Mouse (Mus musculus) ovary, postnatal 36 days (tissue): ENCODE measurements around the gene Sphk2.

Source experiments
- DNase-seq: peaks from one replicate; pipeline ENCODE4 v3.0.0; 2022; ENCODE audit warnings: low spot score, mixed read lengths

Gene Sphk2

DNA sequence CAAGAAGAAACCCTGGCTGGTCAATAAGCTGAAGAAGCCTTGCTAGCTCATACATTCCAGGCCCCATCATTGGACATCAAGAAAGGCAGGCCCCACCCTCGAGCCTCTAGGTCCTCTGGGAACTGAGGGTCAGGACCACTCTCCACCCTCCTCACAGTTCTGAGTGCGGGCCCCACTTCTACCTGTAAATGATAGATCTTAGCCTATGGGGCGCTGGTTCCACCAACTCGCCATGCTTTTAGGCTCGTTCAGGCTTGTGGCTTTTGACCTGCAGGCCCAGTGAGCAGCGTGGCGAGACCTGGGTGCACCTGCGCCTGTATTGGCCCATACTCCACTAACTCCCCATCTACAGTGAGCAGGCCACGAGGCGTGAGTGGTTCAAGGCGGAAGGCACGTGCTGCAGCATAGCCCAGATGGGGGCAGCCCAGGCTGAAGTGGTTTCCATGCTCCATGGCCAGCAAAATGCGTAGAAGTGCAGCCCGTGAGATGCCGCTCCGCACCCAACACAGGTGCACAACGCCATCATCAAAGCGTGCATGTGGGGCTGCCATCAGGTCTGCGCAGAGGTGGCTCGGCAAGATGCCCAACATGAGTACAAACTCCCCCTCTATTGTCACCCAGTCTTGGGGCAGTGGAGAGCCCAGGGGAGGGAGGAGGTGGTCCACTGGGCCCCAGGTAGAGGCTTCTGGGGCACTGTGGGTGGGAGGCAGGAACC is 7.2 kb downstream of the Sphk2 start:
- DNase-seq: no peak

DNA sequence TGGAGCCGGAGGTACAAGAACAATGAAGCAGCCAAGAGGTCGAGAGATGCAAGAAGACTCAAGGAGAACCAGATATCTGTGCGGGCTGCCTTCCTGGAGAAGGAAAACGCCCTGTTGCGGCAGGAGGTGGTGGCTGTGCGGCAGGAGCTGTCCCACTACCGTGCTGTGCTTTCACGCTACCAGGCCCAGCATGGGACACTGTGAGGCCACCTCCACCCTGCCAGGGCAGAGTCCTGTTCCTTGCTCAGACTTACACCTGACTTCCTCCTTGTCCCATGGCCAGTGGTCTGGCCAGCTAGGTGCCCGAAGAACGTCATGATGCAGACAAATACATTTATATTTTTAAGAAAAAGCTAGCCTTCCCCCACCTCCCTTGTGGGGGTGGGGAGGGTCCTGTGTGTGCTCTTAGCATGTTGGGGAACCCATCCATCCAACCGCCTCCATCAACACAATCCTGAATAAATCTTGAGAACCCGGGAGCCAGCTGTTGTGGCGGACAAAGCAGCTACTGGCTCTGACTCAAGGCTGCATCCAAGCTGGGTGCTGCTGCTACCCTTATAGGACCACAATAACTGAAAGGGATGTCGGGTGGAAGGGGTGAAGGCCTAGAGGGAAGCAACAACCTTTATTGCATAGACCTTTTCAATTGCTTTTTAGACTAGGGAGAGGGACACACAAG is 8.0 kb downstream of the Sphk2 start:
- no peak for DNase-seq

DNA sequence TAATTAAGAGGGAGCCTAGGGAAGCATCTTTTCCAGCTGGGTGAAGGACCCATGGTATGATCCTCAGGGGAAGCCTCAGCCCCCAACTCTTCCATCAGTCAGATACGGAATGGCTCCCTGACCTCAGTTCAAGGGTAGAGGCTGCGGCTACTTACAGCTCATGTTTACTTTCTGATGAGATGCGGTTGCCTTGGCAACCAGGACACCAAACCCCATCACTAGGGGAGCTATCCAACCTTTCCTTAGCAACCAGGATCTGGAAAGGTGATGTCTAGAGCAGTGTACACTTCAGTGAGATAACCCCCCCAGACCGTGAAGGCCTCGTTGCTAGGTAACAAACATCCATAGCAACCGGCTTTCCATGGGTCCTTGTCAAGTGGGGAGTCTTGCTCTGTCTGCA is 8.8 kb downstream of the Sphk2 start:
- DNase-seq: no peak

DNA sequence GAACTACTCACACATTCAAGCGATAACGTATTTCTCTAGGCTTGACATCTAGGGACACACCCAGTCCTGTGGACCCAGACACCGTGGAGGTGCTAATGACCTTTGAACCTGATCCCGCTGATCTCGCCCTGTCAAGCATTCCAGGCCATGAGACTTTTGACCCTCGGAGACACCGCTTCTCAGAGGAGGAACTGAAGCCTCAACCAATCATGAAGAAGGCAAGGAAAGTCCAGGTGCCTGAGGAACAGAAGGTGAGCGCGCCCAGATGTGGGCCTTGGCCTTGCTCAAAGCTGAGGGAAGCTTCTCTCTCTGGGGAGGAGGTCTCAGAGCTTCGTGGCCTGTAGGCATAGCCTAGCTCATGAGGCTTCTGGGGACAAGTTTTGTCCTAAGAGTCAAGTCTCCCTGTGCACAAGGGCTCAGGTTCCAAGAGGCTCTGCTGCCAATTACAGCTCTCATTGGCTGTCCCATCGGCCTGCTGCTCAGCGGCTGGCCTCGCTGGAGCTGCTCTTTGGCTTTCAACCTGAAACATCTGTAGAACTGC is 9.5 kb downstream of the Sphk2 start:
- DNase-seq: no peak

DNA sequence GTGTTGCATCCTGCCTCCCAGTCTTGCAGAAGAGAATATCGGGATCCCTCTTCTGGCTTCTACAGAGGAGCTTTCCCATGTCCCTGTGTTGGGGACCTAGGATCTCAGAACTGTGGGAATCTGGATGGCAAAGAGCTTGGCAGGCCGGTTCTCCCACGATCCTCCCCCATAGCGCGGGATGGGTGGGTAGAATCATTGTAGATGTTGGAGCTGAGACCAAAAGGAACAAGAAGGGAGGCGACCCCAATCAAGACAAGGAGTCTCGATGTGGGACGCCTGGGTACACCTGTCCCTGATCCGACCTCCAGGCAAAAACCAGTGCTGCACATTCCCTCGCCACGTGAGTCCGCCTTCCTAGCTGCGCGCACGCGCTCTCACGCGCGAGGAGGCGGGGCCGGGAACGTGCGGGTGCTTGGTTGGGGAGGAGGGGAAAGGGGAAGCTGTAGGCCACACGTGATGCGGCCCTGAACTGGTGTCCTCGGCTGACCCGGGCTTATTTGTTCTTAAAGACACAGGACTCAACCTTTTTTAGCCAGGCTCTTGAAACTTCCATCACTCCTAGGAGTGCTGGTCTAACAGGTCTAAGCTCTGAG is 10.3 kb downstream of the Sphk2 start:
- DNase-seq: peak; percentile 96

DNA sequence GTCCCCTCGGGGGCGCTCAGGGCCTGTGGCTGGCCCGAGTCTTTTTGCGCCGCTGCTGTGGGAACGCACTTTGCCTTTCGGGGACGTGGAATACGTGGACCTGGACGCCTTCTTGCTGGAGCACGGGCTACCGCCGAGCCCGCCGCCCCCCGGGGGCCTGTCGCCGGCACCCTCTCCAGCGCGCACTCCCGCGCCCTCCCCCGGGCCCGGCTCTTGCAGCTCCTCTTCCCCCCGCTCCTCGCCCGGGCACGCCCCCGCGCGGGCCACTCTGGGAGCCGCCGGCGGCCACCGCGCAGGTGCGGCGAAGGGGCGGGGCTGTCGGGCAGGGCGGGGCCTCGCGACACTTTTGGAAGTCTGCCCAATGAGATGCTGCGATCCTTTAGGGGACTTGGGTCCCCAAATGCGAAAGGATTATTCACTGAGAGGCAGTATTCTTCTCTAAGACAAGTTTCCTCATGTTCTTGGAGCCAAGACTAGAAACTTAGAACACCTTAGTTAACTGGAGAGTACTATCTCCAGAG is 11.0 kb downstream of the Sphk2 start:
- DNase-seq: peak; percentile 92

DNA sequence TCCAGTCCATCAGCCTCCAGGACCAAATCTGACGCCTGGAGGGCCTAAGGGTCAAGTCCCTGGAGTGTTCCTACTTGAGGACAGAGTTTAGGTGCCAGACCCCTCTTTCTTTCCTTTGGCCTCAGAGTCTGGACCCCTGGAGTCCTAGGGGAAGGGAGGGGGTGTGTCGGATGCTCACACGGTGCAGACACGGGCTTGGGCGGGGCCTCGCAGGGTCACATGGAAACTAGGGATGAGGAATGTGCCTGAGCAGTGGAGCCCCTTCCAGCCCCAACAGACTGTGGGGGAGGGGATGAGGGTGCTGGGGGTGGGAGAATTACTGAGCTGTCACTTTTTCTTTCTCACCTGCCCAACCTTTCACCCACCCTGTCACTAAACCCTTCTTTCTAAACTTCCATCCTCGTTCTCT is 11.9 kb downstream of the Sphk2 start:
- peak; percentile 81 for DNase-seq

DNA sequence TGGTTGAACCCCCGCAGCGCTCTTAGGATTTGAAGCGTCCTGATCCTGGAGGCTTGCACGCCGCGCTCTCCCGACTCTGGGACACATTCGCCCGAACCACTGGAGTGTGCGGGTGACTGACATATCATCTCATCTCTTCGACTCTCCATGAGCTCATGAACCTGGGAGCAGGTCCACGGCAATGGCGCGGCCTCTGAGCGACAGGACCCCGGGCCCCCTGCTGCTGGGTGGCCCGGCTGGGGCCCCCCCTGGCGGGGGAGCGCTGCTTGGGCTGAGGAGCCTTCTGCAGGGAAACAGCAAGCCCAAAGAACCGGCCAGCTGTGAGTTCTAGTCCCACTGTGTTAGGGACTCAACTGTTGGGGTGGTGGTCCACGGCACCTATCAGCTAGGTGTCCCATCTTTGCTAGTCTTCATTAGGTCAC is 12.3 kb downstream of the Sphk2 start:
- no peak for DNase-seq

DNA sequence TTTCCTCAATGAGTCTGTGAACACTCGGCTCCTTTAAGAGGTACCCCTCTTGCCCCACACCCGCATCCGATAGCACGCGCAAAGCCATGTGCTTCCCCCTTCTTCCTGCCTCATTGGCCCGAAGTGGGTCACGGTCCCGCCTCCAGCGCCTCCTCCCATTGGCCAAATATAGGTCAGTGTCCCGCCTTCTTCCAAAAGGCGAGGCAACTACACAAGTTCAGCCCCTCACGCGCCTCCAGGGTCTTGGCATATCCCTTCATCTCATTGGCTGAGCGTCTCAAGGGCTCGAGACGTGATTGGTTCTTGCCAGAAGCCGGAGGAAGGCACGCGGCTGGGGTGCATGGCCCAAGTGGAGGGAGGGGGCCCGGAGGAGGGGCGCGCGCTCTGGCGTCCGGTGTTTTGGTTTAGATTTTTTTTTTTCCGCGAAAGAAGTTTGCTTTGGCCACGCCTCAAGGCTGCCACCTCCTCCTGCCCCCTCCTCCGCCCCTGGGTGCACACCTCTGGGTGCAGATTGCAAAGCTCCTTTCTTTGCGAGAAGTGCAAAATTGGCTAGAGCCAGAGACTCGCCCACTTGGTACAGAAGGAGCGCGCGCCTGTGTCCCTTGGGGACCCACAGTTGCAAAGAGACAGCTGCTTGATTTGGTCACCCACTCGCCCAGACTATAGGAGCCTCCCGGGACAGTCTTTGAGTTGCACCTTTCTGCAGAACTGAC is 12.9 kb downstream of the Sphk2 start, which contains the start of gene Dbp:
Dbp (plus strand) TSS at position 359 of the 713 bp plus-strand sequence.
- peak; percentile 97 for DNase-seq

DNA sequence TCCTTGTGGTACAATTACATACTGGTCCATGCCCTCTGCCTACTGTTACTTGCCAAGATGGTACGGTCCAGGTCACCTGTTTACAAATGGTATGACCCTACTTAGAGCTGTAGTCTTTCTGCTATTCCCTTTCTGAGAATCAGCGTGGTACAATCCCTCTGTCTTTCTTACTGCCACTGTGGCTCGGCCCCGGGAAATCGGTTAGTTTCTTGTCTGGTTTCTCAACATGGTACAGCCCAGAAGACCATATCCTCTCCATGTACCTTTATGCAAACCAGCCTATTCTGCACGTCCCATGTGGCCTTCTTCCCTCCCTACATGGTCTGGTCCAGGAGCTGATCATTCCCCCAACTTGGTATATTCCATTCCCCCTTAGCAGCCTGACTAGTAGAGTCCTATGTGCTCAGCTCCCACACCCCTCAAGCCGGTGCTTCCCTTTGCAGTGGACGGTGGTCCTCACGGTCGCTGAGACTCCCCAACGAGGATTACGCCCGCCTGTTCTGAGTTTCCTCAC is 13.7 kb downstream of the Sphk2 start:
- DNase-seq: peak; percentile 57

DNA sequence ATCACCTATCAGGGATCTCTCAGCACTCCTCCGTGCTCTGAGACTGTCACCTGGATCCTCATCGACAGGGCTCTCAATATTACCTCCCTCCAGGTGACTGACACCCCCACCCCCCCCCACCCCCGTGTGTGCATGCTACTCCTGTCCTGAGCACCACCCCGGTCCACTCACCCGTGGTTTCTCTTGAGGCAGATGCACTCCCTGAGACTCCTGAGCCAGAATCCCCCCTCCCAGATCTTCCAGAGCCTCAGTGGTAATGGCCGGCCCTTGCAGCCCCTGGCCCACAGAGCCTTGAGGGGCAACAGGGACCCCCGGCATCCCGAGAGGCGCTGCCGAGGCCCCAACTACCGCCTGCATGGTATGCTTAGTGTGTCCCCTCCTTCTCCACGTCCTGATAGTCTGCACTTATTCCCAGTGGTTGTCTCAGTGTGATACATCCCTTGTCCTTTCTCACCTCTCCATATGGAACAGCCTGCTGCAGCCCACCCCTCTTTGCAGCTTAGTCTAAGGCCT is 14.2 kb downstream of the Sphk2 start:
- no peak for DNase-seq

DNA sequence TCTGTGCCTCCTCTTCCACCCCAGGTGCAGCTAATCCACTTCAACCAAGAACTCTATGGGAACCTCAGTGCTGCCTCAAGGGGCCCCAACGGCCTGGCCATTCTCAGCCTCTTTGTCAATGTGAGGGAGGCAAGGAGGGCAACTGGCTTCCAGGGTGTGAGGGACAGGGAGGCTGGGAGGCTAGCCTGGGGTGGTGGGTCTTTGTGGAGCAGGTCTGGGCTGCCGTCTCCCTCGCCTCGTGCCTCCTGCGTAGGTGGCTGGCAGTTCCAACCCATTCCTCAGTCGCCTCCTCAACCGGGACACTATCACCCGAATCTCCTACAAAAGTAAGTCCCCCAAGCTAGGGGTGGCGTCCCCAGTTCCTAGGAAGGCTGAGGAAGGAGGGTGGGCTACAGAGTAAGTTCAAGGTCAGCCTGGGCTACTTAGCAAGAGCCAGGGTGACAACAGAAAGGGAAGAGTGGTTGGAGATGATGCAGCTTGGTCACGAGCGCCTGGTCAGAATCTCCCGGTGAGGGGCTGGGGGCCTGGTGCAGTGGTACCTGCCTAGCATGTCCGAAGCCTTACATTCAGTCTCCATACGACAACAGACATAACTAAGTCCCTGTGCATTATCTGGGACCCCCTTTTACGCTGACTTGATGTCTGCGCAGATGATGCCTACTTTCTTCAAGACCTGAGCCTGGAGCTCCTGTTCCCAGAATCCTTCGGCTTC is 14.8 kb downstream of the Sphk2 start:
- no peak for DNase-seq

DNA sequence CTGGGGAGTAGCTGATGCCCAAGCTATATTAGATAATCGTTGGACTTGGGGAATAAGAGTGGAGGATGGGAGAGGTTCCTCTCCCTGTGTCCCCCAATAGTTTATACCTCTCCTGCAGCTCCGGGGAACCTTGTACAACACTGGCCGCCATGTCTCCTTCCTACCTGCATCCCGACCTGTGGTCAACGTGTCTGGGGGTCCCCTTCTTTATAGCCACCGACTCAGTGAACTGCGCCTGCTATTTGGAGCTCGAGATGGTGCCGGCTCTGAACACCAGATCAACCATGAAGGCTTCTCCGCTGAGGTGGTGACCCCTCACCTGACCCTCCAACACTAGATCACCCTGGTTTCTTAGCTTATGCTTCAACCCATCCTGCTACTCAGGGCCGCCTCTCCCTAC is 15.5 kb downstream of the Sphk2 start:
- DNase-seq: no peak

DNA sequence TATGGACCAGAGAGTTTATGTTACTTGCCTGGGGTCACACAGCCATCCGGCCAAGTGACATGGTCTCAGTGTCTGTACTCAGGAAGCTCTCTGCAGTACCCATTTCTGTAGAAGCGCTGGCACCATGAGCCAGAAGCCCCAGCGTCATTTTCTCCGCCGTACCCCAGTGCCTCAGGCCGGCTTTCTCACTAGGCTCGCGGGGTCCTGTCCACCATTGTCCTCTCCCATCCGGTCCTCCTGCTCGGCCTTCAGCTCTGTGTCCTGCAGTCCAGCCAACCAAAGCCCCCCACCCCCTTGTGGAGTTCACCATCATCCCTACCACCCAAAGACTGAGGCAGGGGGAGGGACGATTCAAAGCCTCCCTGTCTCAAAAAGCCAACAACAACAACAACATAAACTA is 16.2 kb downstream of the Sphk2 start:
- DNase-seq: no peak

DNA sequence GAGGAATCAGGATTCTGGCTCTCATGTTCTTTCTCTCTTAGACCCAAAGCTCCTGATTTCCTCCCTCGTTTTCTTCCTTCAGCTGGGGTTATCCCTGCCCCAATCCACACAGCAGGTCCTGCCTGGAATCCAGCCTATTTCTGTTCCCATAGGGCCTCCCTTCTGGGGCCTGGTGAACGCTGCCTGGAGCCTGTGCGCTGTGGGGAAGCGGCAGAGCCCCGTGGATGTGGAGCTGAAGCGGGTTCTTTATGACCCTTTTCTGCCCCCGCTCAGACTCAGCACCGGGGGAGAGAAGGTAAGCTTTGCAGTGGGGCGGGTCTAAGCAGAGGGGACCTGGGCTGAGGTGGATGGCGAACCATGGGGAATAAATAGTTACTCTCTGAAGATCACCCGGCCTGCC is 16.7 kb downstream of the Sphk2 start:
- no peak for DNase-seq

DNA sequence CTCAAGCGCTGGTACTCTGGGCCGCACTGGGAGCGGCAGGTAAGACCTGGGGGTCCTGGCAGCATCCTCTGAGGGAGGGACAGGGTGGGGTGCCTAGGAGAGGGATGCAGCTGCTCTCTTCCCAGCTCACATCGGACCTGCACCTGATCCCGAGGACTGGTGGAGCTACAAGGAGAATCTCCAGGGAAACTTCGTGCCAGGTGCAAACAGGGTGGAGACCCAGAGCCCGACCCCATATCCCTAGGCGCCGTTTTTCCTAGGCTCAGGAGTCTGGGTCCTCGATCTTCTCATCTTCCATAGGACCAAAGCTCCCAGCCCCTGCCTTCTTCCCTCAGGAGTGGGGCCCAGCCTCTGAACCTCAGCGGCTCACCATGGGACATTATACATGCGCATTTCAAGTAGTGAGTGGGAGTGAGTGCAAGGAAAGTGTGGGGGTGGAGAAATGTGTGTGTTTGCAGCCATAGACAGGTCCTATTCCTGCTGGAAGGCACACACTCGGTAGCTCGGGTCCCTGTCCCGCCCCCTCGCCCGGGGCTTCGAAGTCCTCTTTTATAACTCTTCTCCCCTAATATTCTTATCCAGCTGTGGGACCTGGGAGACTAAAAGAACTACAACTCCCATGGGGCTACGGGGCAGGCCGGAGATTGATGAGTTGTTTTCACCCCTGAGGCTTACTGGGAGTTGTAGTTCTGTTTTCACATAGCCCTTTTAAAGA is 17.3 kb downstream of the Sphk2 start:
- DNase-seq: peak; percentile 65

DNA sequence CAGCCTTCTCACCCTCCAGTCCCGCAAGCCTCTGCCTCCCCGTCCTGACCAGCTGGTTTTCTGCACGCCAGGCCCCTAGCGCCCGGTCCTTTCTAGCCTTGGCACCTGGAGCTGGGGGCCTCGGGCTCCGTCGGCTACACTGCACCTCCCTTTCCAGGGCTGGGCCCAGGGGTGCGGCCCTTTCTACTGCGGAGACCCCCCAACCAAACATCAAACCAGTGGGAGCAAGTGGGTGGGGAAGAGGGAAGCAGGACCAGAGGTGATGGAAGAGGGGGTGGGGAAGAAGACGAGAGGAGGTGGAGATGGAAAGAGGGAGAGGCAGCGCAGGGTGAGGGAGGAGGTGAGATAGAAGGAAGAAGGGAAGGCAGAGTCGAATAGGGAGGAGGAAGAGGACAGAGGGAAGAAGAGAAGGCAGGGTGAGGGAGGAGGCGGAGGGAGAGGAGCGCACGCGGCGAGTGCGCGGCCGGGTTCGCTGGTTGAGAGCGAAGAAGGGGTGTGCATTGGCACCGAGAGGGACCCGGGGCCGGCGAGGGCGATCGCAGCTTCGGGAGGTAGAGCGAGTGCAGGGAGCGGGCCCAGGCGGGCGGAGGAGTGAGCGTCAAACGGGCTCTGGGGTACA is 18.2 kb downstream of the Sphk2 start, which contains the start of gene Car11:
Car11 (plus strand) TSS at position 321 of the 619 bp plus-strand sequence.
- DNase-seq: no peak

DNA sequence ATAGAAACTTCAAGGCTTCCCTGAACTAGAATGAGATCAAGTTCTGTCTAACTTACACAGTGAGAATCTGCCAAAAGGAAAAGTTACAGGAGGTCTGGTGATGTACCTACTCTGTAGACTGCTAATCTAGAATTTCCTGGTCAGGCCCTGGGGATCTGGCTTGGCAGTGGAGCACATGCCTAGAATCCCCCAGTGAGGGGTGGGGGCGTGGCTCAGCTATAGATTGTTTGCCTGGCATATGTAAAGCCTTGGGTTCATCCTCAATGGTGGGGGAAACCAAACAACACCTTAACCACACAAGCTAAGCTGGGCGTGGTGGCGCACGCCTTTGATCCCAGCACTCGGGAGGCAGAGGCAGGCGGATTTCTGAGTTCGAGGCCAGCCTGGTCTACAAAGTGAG is 19.9 kb downstream of the Sphk2 start:
- no peak for DNase-seq

DNA sequence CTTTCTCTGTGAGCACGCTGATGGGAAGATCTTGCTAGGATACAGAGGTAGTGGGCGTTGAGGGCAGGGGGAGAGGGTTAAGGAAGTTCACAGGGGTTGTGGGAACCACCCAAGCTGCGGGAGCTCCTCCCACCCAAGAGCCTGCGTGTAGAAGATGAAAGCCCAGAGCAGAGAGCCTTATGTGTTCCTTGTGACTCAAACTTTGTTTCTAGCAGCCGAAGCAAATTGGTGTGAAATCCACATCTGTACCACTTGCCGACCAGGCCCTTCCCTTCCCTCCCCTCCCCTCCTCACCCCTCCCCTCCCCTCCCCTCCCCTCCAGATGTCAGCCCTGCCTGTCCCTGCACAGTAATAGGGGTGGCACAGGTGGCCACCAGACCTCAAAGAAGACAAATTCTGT is 22.7 kb downstream of the Sphk2 start:
- no peak for DNase-seq
